In the genomic region with DNA sequence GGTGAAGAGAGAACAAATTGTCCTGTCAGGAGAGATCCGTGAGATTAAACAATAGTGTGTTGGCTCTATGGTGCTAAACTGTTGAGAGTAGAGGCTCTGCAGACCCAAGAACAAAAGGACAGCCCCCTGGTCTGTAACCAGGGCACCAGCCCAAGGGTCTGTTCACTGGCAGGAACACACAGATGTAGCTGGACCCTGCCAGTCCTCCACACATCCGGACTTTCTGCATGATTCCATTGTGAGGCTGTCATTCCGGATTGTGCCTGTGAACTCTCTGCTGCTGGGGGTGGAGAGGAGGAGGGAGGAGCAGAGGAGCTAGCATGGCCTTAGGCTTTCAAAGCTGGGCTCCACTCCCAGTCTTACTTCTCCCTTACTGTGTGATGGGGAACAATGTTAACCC, we compare ENCODE assay signal across 15 mouse cellular contexts.
A peak's percentile ranks its signal among the peaks of the same experiment; 100 is the strongest.
DNase-seq lines count a peak whose midpoint lies in the region; ATAC-seq lines count a peak whose summit lies in the region.
"Had no signal": no experiment of that assay in that cellular context is flagged by ENCODE, and none has a peak within 500 bp of the region (broad histone marks: within the 10 kb centered on the region; RNA-seq: fewer than 3 reads in every experiment).

No protein-coding gene starts in this region.

- H3K4me3 ChIP-seq in midbrain, embryonic 13.5 days (replicated peaks) = no peak overlapping the region
- H3K4me3 ChIP-seq: heart, embryonic 13.5 days; limb, embryonic 13.5 days had no signal

- no peaks in the 10 kb centered on the region for H3K27me3 ChIP-seq in midbrain, embryonic 13.5 days
- H3K27me3 ChIP-seq: heart, embryonic 13.5 days had no signal

- H3K9ac ChIP-seq in midbrain, embryonic 13.5 days (replicated peaks) = 0 out of 2 replicates have a peak overlapping the region, but pooled peaks have one; percentile 26
- H3K9ac ChIP-seq: heart, embryonic 13.5 days; limb, embryonic 13.5 days had no signal

- peak; percentile 72 for ATAC-seq in midbrain, embryonic 13.5 days
- ATAC-seq in CD4-positive, CD25-positive, alpha-beta regulatory T cell, adult 4 months = no peak

- peaks cover 10% of the 10 kb centered on the region; the same call in 1 of the 2 replicates for H3K9me3 ChIP-seq in midbrain, embryonic 13.5 days

- peak; percentile 18 for DNase-seq in embryo, embryonic 10 days (ENCODE audit: low spot score)
- no peak for DNase-seq in embryo, embryonic 9.5 days (ENCODE audit: extremely low spot score)
- DNase-seq in Muller cell, postnatal 12 days (ENCODE audit: inconsistent ontology term) = peak; percentile 69
- peak; percentile 23 for DNase-seq in gonadal fat pad, adult 2 months (ENCODE audit: low read depth)
- DNase-seq in kidney, postnatal 10 days = no peak
- no peak for DNase-seq in gastrocnemius, postnatal 25 days
- DNase-seq: adrenal gland, postnatal 25 days; cerebellum, adult 9-10 months; kidney, adult 11 months; spleen, adult 18-20 months; thymus, postnatal 25 days had no signal

- 10% methylated on average over 3 of the region's 3 CpGs for WGBS in midbrain, embryonic 13.5 days

- no peak overlapping the region for H3K4me2 ChIP-seq in midbrain, embryonic 13.5 days (replicated peaks)
- H3K4me2 ChIP-seq: heart, embryonic 13.5 days; limb, embryonic 13.5 days had no signal

- H3K4me1 ChIP-seq in midbrain, embryonic 13.5 days (replicated peaks) = peaks cover 27% of the 10 kb centered on the region
- H3K4me1 ChIP-seq: limb, embryonic 13.5 days had no signal

- peak overlapping the region; percentile 40; the same call in 1 of the 2 replicates for H3K27ac ChIP-seq in midbrain, embryonic 13.5 days
- H3K27ac ChIP-seq: heart, embryonic 13.5 days; limb, embryonic 13.5 days had no signal

- no peaks in the 10 kb centered on the region for H3K36me3 ChIP-seq in midbrain, embryonic 13.5 days
- H3K36me3 ChIP-seq: heart, embryonic 13.5 days; limb, embryonic 13.5 days had no signal

Comparison
In these comparisons a context has a peak if more than half of its experiments do, and no peak if none do; other contexts are left out.
1. DNase-seq: peak in embryo, embryonic 10 days (single experiment), Muller cell, postnatal 12 days (single experiment) and gonadal fat pad, adult 2 months (single experiment); none in embryo, embryonic 9.5 days (single experiment), kidney, postnatal 10 days (single experiment) and gastrocnemius, postnatal 25 days (single experiment).